Mouse (Mus musculus): ENCODE results near the gene Polr3a. TPM values are rescaled to one million over a fixed set of nuclear protein-coding genes. Genes with fewer than 3 reads are reported as not detected.

Polr3a gene
- polyA plus RNA-seq (2012; rRNA removed), result 8.7 and 9.5 TPM in 2 replicates

- DNase-seq (ENCODE audit: low read depth), result no peak
These were observed at the start of gene Polr3a, which contains the start of gene Rps24 for GRCm38 (mm10) chr14:24486773-24487227. Gene Polr3a, minus strand, starts transcription at chr14:24487058. Gene Rps24, plus strand, starts transcription at chr14:24487125.

- no peak for DNase-seq (ENCODE audit: low read depth)
These were observed 48.1 kb upstream of the Polr3a start for GRCm38 (mm10) chr14:24534865-24535545.

GRCm38 (mm10) chr14:24530228-24530627 is 43.4 kb upstream of the Polr3a start:
- no peak for DNase-seq (ENCODE audit: low read depth)

- DNase-seq (ENCODE audit: low read depth), result no peak
These were observed 39.6 kb upstream of the Polr3a start for GRCm38 (mm10) chr14:24526440-24526839.

GRCm38 (mm10) chr14:24525677-24526415 is 39.0 kb upstream of the Polr3a start:
- DNase-seq (ENCODE audit: low read depth), result no peak

DNA sequence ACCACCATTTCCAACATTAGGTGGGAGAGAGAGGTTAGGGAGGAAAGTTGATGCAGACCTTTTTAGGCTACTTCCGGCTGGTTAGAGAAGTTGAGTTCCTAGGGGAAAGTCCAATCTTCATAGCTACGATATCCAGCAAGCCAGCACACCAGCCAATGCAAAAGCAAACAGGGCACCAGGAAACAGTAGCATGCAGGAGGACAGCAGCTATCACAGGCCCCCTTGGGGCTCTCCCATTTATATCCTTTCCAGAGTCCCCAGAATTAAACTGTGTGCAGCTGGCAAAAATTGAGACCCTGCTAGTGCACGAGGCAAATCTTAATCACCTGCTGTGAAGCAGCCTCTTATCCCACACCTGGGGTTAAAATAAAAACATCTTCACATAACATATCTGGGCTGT is 38.3 kb upstream of the Polr3a start:
- DNase-seq (ENCODE audit: low read depth), result no peak

GRCm38 (mm10) chr14:24521597-24521996 is 34.7 kb upstream of the Polr3a start:
- no peak for DNase-seq (ENCODE audit: low read depth)

DNA sequence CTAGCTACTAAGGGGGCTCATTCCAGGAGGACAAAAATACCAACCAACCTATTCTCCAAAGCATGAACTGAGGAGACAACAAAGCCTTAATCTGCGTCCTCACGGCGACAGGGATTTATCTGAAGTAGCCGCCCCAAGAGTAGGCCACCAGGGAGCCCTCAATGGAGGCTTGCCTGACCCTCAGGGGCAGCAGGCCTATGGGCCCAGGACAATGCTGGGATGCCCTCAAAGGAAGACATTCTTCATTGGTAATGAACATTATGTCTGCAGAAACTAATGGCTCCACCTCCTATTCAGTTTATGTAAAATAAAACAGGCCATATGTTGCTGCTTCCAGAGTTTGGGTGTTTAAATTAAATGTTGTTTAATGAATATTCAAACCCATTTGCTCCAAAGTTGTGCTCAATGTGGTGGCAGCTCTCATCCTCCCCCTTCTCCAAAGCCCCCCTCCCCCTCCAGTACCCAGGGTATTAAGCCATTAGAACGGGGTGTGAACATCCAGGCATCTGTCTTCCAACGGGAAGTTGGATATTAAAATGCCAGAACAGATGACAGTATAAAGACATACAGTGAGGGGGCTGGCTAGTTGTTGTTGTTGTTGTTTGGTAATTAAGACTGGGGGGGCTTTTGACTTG is 25.8 kb upstream of the Polr3a start:
- DNase-seq (ENCODE audit: low read depth), result no peak

GRCm38 (mm10) chr14:24510679-24511078 is 23.8 kb upstream of the Polr3a start:
- DNase-seq (ENCODE audit: low read depth), result no peak

GRCm38 (mm10) chr14:24510218-24510617 is 23.4 kb upstream of the Polr3a start:
- DNase-seq (ENCODE audit: low read depth), result no peak

GRCm38 (mm10) chr14:24509557-24509956 is 22.7 kb upstream of the Polr3a start:
- DNase-seq (ENCODE audit: low read depth), result no peak

GRCm38 (mm10) chr14:24508070-24508773 is 21.4 kb upstream of the Polr3a start:
- DNase-seq (ENCODE audit: low read depth), result no peak

DNA sequence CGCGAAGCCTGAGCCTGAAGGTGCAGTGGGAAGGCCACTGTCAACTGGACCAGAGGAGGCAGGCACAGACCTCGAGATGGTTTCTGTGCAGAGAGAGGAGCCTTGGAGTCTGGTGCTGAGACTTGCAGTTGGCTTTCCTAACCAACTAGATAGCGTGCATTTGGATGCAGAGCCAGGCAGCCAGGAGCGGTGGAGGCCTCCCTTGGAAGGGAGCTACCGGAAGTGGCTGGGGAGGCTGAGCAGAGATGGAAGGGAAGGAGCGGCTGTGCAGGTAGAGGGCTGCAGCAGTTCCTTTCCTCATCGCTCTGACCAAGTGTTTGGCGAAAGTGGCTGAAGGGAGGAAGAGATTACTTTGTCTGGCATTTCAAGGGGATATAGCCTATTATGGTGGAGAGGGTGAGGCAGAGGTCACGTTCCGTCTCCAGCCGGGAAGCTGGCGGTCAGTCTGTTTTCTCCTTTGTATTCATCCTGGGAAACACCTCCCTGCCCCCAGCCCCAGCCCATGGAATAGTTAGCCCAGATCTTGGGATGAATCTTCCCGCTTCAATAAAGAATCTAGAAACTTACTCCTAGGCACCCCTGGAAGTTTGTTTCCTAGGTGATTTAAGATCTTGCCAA is 20.7 kb upstream of the Polr3a start:
- DNase-seq (ENCODE audit: low read depth), result no peak

DNA sequence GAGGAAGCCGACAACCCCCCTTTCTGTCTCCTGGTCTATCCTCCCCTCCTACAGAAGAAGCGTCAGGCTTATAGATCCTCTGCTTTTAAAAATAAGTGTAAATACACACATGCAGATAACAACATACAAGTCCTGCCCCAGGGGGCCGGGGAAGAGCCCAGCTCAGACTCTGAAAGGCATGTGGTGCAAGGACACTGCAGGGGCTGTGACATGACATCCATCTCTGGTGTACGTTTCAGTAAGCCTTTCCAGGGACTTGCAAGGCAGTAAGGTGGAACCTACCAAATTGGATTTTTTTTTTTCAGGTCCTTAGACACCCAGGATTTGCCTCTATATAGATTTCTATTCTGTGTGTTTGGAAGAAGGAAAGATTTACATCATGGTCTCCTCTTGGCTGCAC is 14.4 kb upstream of the Polr3a start:
- DNase-seq (ENCODE audit: low read depth), result no peak

GRCm38 (mm10) chr14:24500845-24501186 is 14.0 kb upstream of the Polr3a start:
- DNase-seq (ENCODE audit: low read depth), result no peak

GRCm38 (mm10) chr14:24500091-24500844 is 13.4 kb upstream of the Polr3a start:
- DNase-seq (ENCODE audit: low read depth), result no peak

DNA sequence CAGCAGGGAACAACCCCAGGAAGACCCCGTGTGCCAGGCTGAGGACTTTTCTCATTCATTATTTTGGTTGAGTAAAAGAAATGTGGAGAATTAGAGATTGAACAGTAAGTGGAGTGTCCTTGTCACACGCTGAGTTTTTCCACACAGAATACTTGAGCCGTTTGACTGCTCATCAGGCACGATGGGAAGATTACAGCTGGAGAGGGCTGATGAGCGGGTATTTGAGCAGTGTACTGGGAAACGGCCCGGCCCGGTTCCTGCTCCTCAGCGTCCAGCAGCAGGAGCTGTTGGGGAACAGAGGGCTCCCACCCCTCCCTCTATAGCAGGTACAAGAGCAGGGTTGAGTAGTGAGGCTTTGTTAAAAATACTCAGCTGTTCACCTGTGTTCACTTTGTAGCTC is 12.6 kb upstream of the Polr3a start:
- no peak for DNase-seq (ENCODE audit: low read depth)

DNA sequence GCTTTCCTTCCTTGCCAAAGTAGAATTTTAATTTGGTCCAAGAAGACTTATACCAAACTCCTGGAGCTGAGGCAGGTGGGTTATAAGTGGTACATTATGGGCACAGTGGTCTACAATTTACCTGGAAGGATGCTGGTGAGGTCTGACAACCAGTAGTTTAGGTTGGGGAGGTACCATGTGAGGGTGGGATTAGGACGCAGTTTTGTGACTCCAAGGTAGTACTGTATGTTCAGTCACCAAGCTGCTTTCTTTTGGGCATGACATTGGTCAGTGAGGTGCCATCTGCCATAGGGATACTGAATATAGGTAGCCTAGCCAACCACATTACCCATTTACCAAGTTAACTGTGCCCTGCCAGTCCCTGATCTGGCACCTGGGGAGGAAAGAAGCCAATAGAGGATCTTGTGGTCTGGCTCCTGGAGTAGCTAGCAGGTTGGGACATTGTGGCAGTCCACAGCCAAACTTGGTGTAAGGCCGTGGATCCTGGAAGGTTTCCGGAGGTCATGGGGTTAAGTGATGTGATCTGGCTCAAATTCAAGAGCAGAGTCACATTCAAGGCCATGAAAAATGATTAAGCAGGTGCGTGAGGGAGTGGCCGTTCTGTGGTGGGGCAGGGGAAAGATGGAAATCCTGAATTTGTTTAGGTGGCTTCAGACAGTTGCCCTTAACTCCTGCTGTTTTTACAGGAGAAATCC is 11.8 kb upstream of the Polr3a start:
- no peak for DNase-seq (ENCODE audit: low read depth)

- DNase-seq (ENCODE audit: low read depth), result no peak
These were observed 10.6 kb upstream of the Polr3a start for GRCm38 (mm10) chr14:24497443-24497842.

DNA sequence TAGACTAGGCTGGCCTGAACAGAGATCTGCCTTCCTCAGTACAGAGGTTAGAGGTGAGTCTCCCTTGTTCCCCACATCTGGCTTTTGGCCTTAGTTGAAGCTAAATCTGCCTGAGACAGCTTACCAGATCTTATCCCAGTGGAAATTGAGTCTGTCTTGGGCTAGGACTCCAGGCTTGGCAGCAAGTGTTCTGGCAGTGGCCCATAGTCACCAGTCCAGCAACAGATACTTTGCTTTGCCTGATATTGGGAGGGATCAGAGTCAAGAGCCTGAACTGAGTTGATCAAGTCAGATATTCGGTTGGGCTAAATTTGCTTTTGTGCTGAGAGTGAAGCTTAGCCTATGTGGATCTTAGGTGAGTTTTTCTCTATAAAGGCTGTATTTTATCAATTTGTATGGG is 9.6 kb upstream of the Polr3a start:
- no peak for DNase-seq (ENCODE audit: low read depth)

All from gonadal fat pad, adult 2 months (tissue).